Mouse (Mus musculus): ENCODE results near the gene Myo1a. TPM values are rescaled to one million over a fixed set of nuclear protein-coding genes. Genes with fewer than 3 reads are reported as not detected.
"Not testable (repeated sequence)": the region's sequence is repeated elsewhere in the genome, so short reads cannot be mapped to it uniquely, and the experiment has no call there.

The Myo1a gene
- polyA plus RNA-seq, 1 experiment: 479 TPM

- WGBS: 64% methylated on average over 8 of the region's 8 CpGs
These were observed 46.6 kb downstream of the Myo1a start, which contains the start of gene Gpr182 for GRCm38 (mm10) chr10:127751548-127751947. TSS of gene Gpr182 (minus strand) at chr10:127751732.

GRCm38 (mm10) chr10:127754566-127755166, 49.7 kb downstream of the Myo1a start:
- DNase-seq (ENCODE audit: low read depth, low spot score): no peak
- WGBS: 21% methylated on average over 6 of the region's 6 CpGs

More at GRCm38 (mm10) chr10:127751548-127751947, 46.6 kb downstream of the Myo1a start, which contains the start of gene Gpr182:
- DNase-seq (ENCODE audit: low read depth, low spot score): no peak

- 23% methylated on average over 3 of the region's 3 CpGs for WGBS
- no peak for DNase-seq (ENCODE audit: low read depth, low spot score)
These were observed 50.3 kb downstream of the Myo1a start for GRCm38 (mm10) chr10:127755246-127755645.

GRCm38 (mm10) chr10:127755770-127756468, 50.9 kb downstream of the Myo1a start:
- 21% methylated on average over 18 of the region's 18 CpGs for WGBS
- DNase-seq (ENCODE audit: low read depth, low spot score): no peak

GRCm38 (mm10) chr10:127759181-127760110, 54.5 kb downstream of the Myo1a start, which contains the start of the genes Rdh1 and Rdh16f1:
TSS of gene Rdh1 (plus strand) at chr10:127759721.
TSS of gene Rdh16f1 (plus strand) at chr10:127759787.
- no peak for DNase-seq (ENCODE audit: low read depth, low spot score)
- 22% methylated on average over 9 of the region's 9 CpGs for WGBS

- not testable (repeated sequence) for DNase-seq (ENCODE audit: low read depth, low spot score)
- 82% methylated on average over 10 of the region's 10 CpGs for WGBS
These were observed 58.0 kb downstream of the Myo1a start for GRCm38 (mm10) chr10:127762926-127763325.

GRCm38 (mm10) chr10:127763914-127764680, 59.1 kb downstream of the Myo1a start:
- 23% methylated on average over 12 of the region's 12 CpGs for WGBS
- no peak for DNase-seq (ENCODE audit: low read depth, low spot score)

- no peak for DNase-seq (ENCODE audit: low read depth, low spot score)
- 74% methylated on average over 1 of the region's 1 CpGs for WGBS
These were observed 61.6 kb downstream of the Myo1a start for GRCm38 (mm10) chr10:127766564-127766963.

Other genes with a start within 250 kb of the Myo1a start
- 0.66 and 1.6 TPM in 2 replicates for gene Stac3, start 203.5 kb upstream of the Myo1a start, polyA plus RNA-seq (2012; rRNA removed)
- gene Ndufa4l2, start 190.2 kb upstream of the Myo1a start, polyA plus RNA-seq (2012; rRNA removed): 6.0 and 6.1 TPM in 2 replicates
- 59.0 and 62.5 TPM in 2 replicates for gene Shmt2, start 182.7 kb upstream of the Myo1a start, polyA plus RNA-seq (2012; rRNA removed)
- 0.22 and 0.25 TPM in 2 replicates for gene Nxph4, start 170.6 kb upstream of the Myo1a start, polyA plus RNA-seq (2012; rRNA removed)
- gene Lrp1, start 84.0 kb upstream of the Myo1a start, polyA plus RNA-seq (2012; rRNA removed): 118 and 125 TPM in 2 replicates
- 67.5 and 122 TPM in 2 replicates for gene Stat6, start 62.2 kb upstream of the Myo1a start, polyA plus RNA-seq (2012; rRNA removed)
- gene Nemp1, start 38.3 kb upstream of the Myo1a start, polyA plus RNA-seq (2012; rRNA removed): 4.1 and 4.8 TPM in 2 replicates
- 9.9 and 19.4 TPM in 2 replicates for gene Nab2, start 36.6 kb upstream of the Myo1a start, polyA plus RNA-seq (2012; rRNA removed)
- gene Tac2, start 19.3 kb downstream of the Myo1a start, polyA plus RNA-seq (2012; rRNA removed): 0.19 and 0.36 TPM in 2 replicates
- 6.1 and 9.4 TPM in 2 replicates for gene Zbtb39, start 34.4 kb downstream of the Myo1a start, polyA plus RNA-seq (2012; rRNA removed)
- 1.2 and 1.3 TPM in 2 replicates for gene Gpr182, start 46.6 kb downstream of the Myo1a start, polyA plus RNA-seq (2012; rRNA removed)
- gene Rdh1, start 54.6 kb downstream of the Myo1a start, polyA plus RNA-seq (2012; rRNA removed): 0.23 and 0.78 TPM in 2 replicates
- 1.1 TPM in 1 of 2 replicates, not detected in the other for gene Rdh16f1, start 54.6 kb downstream of the Myo1a start, polyA plus RNA-seq (2012; rRNA removed)
- 31.1 and 52.7 TPM in 2 replicates for gene Rdh9, start 71.2 kb downstream of the Myo1a start, polyA plus RNA-seq (2012; rRNA removed)
- 4.0 and 6.6 TPM in 2 replicates for gene Rdh16, start 96.0 kb downstream of the Myo1a start, polyA plus RNA-seq (2012; rRNA removed)
- not detected in 2 replicates for gene Rdh19, start 144.8 kb downstream of the Myo1a start, polyA plus RNA-seq (2012; rRNA removed)
- 0.68 and 2.2 TPM in 2 replicates for gene Rdh16f2, start 161.3 kb downstream of the Myo1a start, polyA plus RNA-seq (2012; rRNA removed)
- gene Rdh7, start 183.6 kb downstream of the Myo1a start, polyA plus RNA-seq (2012; rRNA removed): 4.1 and 38.5 TPM in 2 replicates
- gene Sdr9c7, start 193.3 kb downstream of the Myo1a start, polyA plus RNA-seq (2012; rRNA removed): 0.04 and 0.19 TPM in 2 replicates